Mouse (Mus musculus): Measurements from ENCODE around the gene Tmcc1. TPM values are rescaled to one million over a fixed set of nuclear protein-coding genes. Genes with fewer than 3 reads are reported as not detected.

The Tmcc1 gene
- polyA plus RNA-seq, 1 experiment from 2014 or later: 27.1 TPM

GRCm38 (mm10) chr6:115998758-115999157, 194.5 kb downstream of the Tmcc1 start:
- no peak for ATAC-seq
- Histone ChIP-seq H3K27ac (ENCODE audit: low read length) (no peak overlapping the region), H3K36me3 (ENCODE audit: control insufficient read depth, insufficient read depth, low read length) (no peaks in the 10 kb centered on the region), H3K9ac (ENCODE audit: low read depth, low read length) (no peak overlapping the region), H3K9me3 (replicated peaks; ENCODE audit: control insufficient read depth, low read length, poor library complexity, severe bottlenecking) (no peaks in the 10 kb centered on the region), H3K27me3 (ENCODE audit: control insufficient read depth, insufficient read depth, low read depth, low read length) (peaks cover 14% of the 10 kb centered on the region), H3K4me2 (ENCODE audit: low read length) (no peak overlapping the region), H3K4me3 (ENCODE audit: low read depth, low read length) (no peak overlapping the region), H3K4me1 (ENCODE audit: control insufficient read depth, insufficient read depth, low read length) (peaks cover 9% of the 10 kb centered on the region)
- WGBS: 72% methylated on average over 7 of the region's 7 CpGs

- no peak overlapping the region for H3K4me2 ChIP-seq (ENCODE audit: low read length)
- H3K36me3 ChIP-seq (ENCODE audit: control insufficient read depth, insufficient read depth, low read length): no peaks in the 10 kb centered on the region
- H3K27ac ChIP-seq (ENCODE audit: low read length): no peak overlapping the region
- no peaks in the 10 kb centered on the region for H3K9me3 ChIP-seq (replicated peaks; ENCODE audit: control insufficient read depth, low read length, poor library complexity, severe bottlenecking)
- no peak for ATAC-seq
- H3K9ac ChIP-seq (ENCODE audit: low read depth, low read length): no peak overlapping the region
- no peak overlapping the region for H3K4me3 ChIP-seq (ENCODE audit: low read depth, low read length)
- peaks cover 14% of the 10 kb centered on the region for H3K4me1 ChIP-seq (ENCODE audit: control insufficient read depth, insufficient read depth, low read length)
- peaks cover 24% of the 10 kb centered on the region for H3K27me3 ChIP-seq (ENCODE audit: control insufficient read depth, insufficient read depth, low read depth, low read length)
- whole genome bisulfite sequencing: 14% methylated on average over 3 of the region's 3 CpGs
Measured at GRCm38 (mm10) chr6:115997726-115998311, 195.5 kb downstream of the Tmcc1 start.

GRCm38 (mm10) chr6:115996171-115996851, 197.0 kb downstream of the Tmcc1 start:
- H3K27ac ChIP-seq (ENCODE audit: low read length): no peak overlapping the region
- no peak overlapping the region for H3K4me2 ChIP-seq (ENCODE audit: low read length)
- peaks cover 14% of the 10 kb centered on the region for H3K4me1 ChIP-seq (ENCODE audit: control insufficient read depth, insufficient read depth, low read length)
- no peaks in the 10 kb centered on the region for H3K36me3 ChIP-seq (ENCODE audit: control insufficient read depth, insufficient read depth, low read length)
- H3K9ac ChIP-seq (ENCODE audit: low read depth, low read length): no peak overlapping the region
- peaks cover 37% of the 10 kb centered on the region for H3K27me3 ChIP-seq (ENCODE audit: control insufficient read depth, insufficient read depth, low read depth, low read length)
- no peak for ATAC-seq
- 34% methylated on average over 6 of the region's 6 CpGs for WGBS
- no peaks in the 10 kb centered on the region for H3K9me3 ChIP-seq (replicated peaks; ENCODE audit: control insufficient read depth, low read length, poor library complexity, severe bottlenecking)
- H3K4me3 ChIP-seq (ENCODE audit: low read depth, low read length): no peak overlapping the region

GRCm38 (mm10) chr6:115995531-115995941, 197.8 kb downstream of the Tmcc1 start:
- H3K27ac ChIP-seq (ENCODE audit: low read length): no peak overlapping the region
- WGBS: 65% methylated on average over 4 of the region's 4 CpGs
- peaks cover 45% of the 10 kb centered on the region for H3K27me3 ChIP-seq (ENCODE audit: control insufficient read depth, insufficient read depth, low read depth, low read length)

GRCm38 (mm10) chr6:115994877-115995520, 198.3 kb downstream of the Tmcc1 start, which contains the start of gene Plxnd1:
Gene Plxnd1, minus strand, starts transcription at chr6:115995005.
- Histone ChIP-seq H3K27me3 (ENCODE audit: control insufficient read depth, insufficient read depth, low read depth, low read length) (peaks cover 46% of the 10 kb centered on the region), H3K9ac (ENCODE audit: low read depth, low read length) (peak within 1 kb of the TSS; percentile 57), H3K27ac (ENCODE audit: low read length) (no peak within 1 kb of the TSS; the same call in 1 of the 2 replicates), H3K4me2 (ENCODE audit: low read length) (peak within 1 kb of the TSS; percentile 90), H3K9me3 (replicated peaks; ENCODE audit: control insufficient read depth, low read length, poor library complexity, severe bottlenecking) (no peaks in the 10 kb centered on the region), H3K4me1 (ENCODE audit: control insufficient read depth, insufficient read depth, low read length) (peaks cover 14% of the 10 kb centered on the region), H3K4me3 (ENCODE audit: low read depth, low read length) (peak within 1 kb of the TSS; percentile 52), H3K36me3 (ENCODE audit: control insufficient read depth, insufficient read depth, low read length) (no peaks in the 10 kb centered on the region)
- WGBS: 0% methylated on average over 23 of the region's 51 CpGs
- peak; percentile 31 for ATAC-seq

More at GRCm38 (mm10) chr6:115995531-115995941, 197.8 kb downstream of the Tmcc1 start:
- H3K36me3 ChIP-seq (ENCODE audit: control insufficient read depth, insufficient read depth, low read length): no peaks in the 10 kb centered on the region
- H3K9me3 ChIP-seq (replicated peaks; ENCODE audit: control insufficient read depth, low read length, poor library complexity, severe bottlenecking): no peaks in the 10 kb centered on the region
- peaks cover 14% of the 10 kb centered on the region for H3K4me1 ChIP-seq (ENCODE audit: control insufficient read depth, insufficient read depth, low read length)
- no peak for ATAC-seq
- H3K9ac ChIP-seq (ENCODE audit: low read depth, low read length): no peak overlapping the region
- no peak overlapping the region; the same call in 1 of the 2 replicates for H3K4me3 ChIP-seq (ENCODE audit: low read depth, low read length)
- H3K4me2 ChIP-seq (ENCODE audit: low read length): peak overlapping the region; percentile 90; the same call in 1 of the 2 replicates

GRCm38 (mm10) chr6:115994146-115994876, 199.0 kb downstream of the Tmcc1 start:
- ATAC-seq: peak; percentile 13; the same call in 1 of the 2 replicates

GRCm38 (mm10) chr6:115993463-115994145, 199.7 kb downstream of the Tmcc1 start:
- peak overlapping the region; percentile 90 for H3K4me2 ChIP-seq (ENCODE audit: low read length)
- peaks cover 46% of the 10 kb centered on the region for H3K27me3 ChIP-seq (ENCODE audit: control insufficient read depth, insufficient read depth, low read depth, low read length)
- no peaks in the 10 kb centered on the region for H3K36me3 ChIP-seq (ENCODE audit: control insufficient read depth, insufficient read depth, low read length)
- ATAC-seq: 0 out of 2 replicates have a peak, but pooled peaks have one; percentile 12
- H3K4me1 ChIP-seq (ENCODE audit: control insufficient read depth, insufficient read depth, low read length): peaks cover 14% of the 10 kb centered on the region
- peak overlapping the region; percentile 52 for H3K4me3 ChIP-seq (ENCODE audit: low read depth, low read length)
- no peaks in the 10 kb centered on the region for H3K9me3 ChIP-seq (replicated peaks; ENCODE audit: control insufficient read depth, low read length, poor library complexity, severe bottlenecking)
- H3K27ac ChIP-seq (ENCODE audit: low read length): no peak overlapping the region
- H3K9ac ChIP-seq (ENCODE audit: low read depth, low read length): peak overlapping the region; percentile 57
- 2% methylated on average over 85 of the region's 86 CpGs for WGBS

More at GRCm38 (mm10) chr6:115994146-115994876, 199.0 kb downstream of the Tmcc1 start:
- Histone ChIP-seq H3K27me3 (ENCODE audit: control insufficient read depth, insufficient read depth, low read depth, low read length) (peaks cover 46% of the 10 kb centered on the region), H3K36me3 (ENCODE audit: control insufficient read depth, insufficient read depth, low read length) (no peaks in the 10 kb centered on the region), H3K9ac (ENCODE audit: low read depth, low read length) (peak overlapping the region; percentile 57), H3K4me3 (ENCODE audit: low read depth, low read length) (peak overlapping the region; percentile 52), H3K9me3 (replicated peaks; ENCODE audit: control insufficient read depth, low read length, poor library complexity, severe bottlenecking) (no peaks in the 10 kb centered on the region), H3K27ac (ENCODE audit: low read length) (no peak overlapping the region; the same call in 1 of the 2 replicates), H3K4me2 (ENCODE audit: low read length) (peak overlapping the region; percentile 90), H3K4me1 (ENCODE audit: control insufficient read depth, insufficient read depth, low read length) (peaks cover 14% of the 10 kb centered on the region)
- WGBS: under 1% methylated on average over 66 of the region's 93 CpGs

GRCm38 (mm10) chr6:115992981-115993380, 200.3 kb downstream of the Tmcc1 start:
- Histone ChIP-seq H3K4me1 (ENCODE audit: control insufficient read depth, insufficient read depth, low read length) (peaks cover 14% of the 10 kb centered on the region), H3K4me3 (ENCODE audit: low read depth, low read length) (peak overlapping the region; percentile 52), H3K9me3 (replicated peaks; ENCODE audit: control insufficient read depth, low read length, poor library complexity, severe bottlenecking) (no peaks in the 10 kb centered on the region), H3K27me3 (ENCODE audit: control insufficient read depth, insufficient read depth, low read depth, low read length) (peaks cover 46% of the 10 kb centered on the region), H3K27ac (ENCODE audit: low read length) (no peak overlapping the region), H3K36me3 (ENCODE audit: control insufficient read depth, insufficient read depth, low read length) (no peaks in the 10 kb centered on the region), H3K9ac (ENCODE audit: low read depth, low read length) (no peak overlapping the region), H3K4me2 (ENCODE audit: low read length) (peak overlapping the region; percentile 90)
- whole genome bisulfite sequencing: 43% methylated on average over 6 of the region's 6 CpGs
- no peak for ATAC-seq
